Mouse (Mus musculus) intestine, embryonic 16.5 days (tissue): ENCODE results near the gene Wnt9a. TPM values are rescaled to one million over a fixed set of nuclear protein-coding genes. Genes with fewer than 3 reads are reported as not detected.

ENCODE experiments used
- ATAC-seq: fragments of 200-750 bp; cut with Nextera tagmentation; 2 replicates; pipeline ENCODE4 v1.8.0; 2017; ENCODE audit warnings: moderate TSS enrichment, moderate library complexity
- H3K27ac ChIP-seq: fragments of 300-500 bp; sonication (generic); 2 replicates; pipeline ENCODE4 v1.5.1; 2014; ENCODE audit warnings: mild to moderate bottlenecking, low read length
- H3K27me3 ChIP-seq: fragments of 300-500 bp; sonication (generic); replicated peaks from 2 replicates; pipeline ENCODE4 v1.6.1; 2014; ENCODE audit warnings: low read length, control low read depth, mixed read lengths; ENCODE audit not compliant: control insufficient read depth, insufficient read depth
- H3K36me3 ChIP-seq: fragments of 300-500 bp; sonication (generic); 2 replicates; pipeline ENCODE4 v1.6.1; 2014; ENCODE audit warnings: low read length, control low read depth; ENCODE audit not compliant: control insufficient read depth, insufficient read depth
- H3K4me1 ChIP-seq: fragments of 300-500 bp; sonication (generic); 2 replicates; pipeline ENCODE4 v1.6.1; 2014; ENCODE audit warnings: low read length, control low read depth, mixed read lengths; ENCODE audit not compliant: control insufficient read depth, insufficient read depth
- H3K4me2 ChIP-seq: fragments of 300-500 bp; sonication (generic); 2 replicates; pipeline ENCODE4 v1.6.1; 2014; ENCODE audit warnings: low read depth, low read length, control low read depth
- H3K4me3 ChIP-seq: fragments of 300-500 bp; sonication (generic); 2 replicates; pipeline ENCODE4 v1.5.1; 2014; ENCODE audit warnings: mild to moderate bottlenecking, low read length
- H3K9ac ChIP-seq: fragments of 300-500 bp; sonication (generic); 2 replicates; pipeline ENCODE4 v1.6.1; 2014; ENCODE audit warnings: low read depth, low read length
- H3K9me3 ChIP-seq: fragments of 300-500 bp; sonication (generic); 2 replicates; pipeline ENCODE4 v1.6.1; 2016; ENCODE audit warnings: low read length, control low read depth; ENCODE audit not compliant: control insufficient read depth
- WGBS: fragments of 180-500 bp; shearing (Covaris S2); extraction: QIAGEN DNeasy Blood & Tissue Kit; methylation state at CpG from one replicate; pipeline ENCODE4 v1.1.7; 2014; 5-methylcytosine and 5-hydroxymethylcytosine counted together
- polyA plus RNA-seq: library from polyadenylated mRNA; unstranded; fragments of >200 nt; fragmentation: Nextera tagmentation; extraction: Ambion mirVana; gene quantifications from 2 replicates; pipeline ENCODE4 v1.2.1, GENCODE M21; 2015

Wnt9a gene
- polyA plus RNA-seq, 1 experiment from 2014 or later, result 4.4 TPM

DNA sequence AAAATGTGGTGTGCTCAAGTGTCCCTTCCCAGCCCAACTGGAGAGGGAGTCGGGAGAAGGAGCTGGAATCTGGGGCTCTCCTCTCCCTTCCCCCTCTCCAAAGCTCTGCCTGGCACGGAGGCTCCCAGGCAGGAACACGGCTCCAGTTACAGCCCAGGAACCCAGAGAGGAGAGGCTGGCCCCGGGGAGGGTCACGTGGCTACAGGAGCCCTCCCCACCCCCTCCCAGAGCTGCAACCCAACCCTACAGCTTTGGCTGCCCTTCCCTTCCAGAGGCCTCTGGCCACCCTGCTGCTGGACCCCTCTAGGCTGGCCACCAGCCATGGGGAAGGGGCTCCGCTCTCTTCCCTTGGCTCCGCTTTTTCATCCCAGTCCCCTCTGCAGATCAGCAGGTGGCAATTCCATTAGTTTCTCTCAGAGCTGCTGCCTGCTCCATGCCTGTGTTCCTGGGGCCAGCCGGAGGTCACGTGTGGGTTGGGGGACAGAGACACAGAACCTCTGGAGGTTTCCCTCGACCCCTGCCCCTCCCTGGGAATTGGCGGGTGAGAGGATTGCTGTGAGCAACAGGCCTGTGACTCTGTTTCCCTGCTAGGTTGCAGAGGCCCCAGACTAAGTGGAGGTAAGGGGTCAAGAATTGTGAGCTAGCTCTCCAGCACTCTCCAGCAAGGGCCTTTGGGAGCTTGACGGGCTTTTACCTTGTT, 2.5 kb downstream of the Wnt9a start:
- WGBS, result 27% methylated on average over 12 of the region's 12 CpGs
- peaks cover 39% of the 10 kb centered on the region for H3K4me1 ChIP-seq
- peak overlapping the region; percentile 63; the same call in 1 of the 2 replicates for H3K27ac ChIP-seq
- no peak overlapping the region for H3K4me3 ChIP-seq
- H3K9ac ChIP-seq, result 0 out of 2 replicates have a peak overlapping the region, but pooled peaks have one; percentile 14
- no peaks in the 10 kb centered on the region for H3K36me3 ChIP-seq
- H3K4me2 ChIP-seq, result peak overlapping the region; percentile 20; the same call in 1 of the 2 replicates
- H3K27me3 ChIP-seq, result peaks cover 38% of the 10 kb centered on the region
- peak; percentile 29 for ATAC-seq
- no peaks in the 10 kb centered on the region for H3K9me3 ChIP-seq

DNA sequence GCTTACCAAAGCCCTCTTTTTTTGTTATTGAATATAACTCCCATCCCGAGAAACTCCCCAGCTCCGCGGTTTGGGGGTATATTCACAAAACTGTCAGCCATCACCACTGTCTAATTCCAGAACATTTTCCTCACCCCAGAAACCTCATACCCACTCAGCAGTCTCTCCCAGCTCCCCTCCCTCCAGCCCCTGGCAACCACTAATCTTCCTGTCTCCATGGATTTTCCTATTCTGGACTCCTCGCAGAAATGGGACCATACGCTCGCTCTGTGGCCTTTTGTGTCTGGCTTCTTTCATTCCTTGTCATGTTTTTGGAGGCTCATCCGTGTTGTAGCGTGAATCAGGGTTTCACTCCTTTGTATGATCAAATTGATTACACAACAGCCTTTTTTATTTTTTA, 3.2 kb downstream of the Wnt9a start:
- Histone ChIP-seq H3K4me3 (no peak overlapping the region), H3K36me3 (no peaks in the 10 kb centered on the region), H3K27me3 (peaks cover 31% of the 10 kb centered on the region), H3K9me3 (no peaks in the 10 kb centered on the region), H3K9ac (no peak overlapping the region), H3K27ac (no peak overlapping the region; the same call in 1 of the 2 replicates), H3K4me2 (no peak overlapping the region), H3K4me1 (peaks cover 41% of the 10 kb centered on the region)
- ATAC-seq, result no peak
- WGBS, result 48% methylated on average over 8 of the region's 8 CpGs

DNA sequence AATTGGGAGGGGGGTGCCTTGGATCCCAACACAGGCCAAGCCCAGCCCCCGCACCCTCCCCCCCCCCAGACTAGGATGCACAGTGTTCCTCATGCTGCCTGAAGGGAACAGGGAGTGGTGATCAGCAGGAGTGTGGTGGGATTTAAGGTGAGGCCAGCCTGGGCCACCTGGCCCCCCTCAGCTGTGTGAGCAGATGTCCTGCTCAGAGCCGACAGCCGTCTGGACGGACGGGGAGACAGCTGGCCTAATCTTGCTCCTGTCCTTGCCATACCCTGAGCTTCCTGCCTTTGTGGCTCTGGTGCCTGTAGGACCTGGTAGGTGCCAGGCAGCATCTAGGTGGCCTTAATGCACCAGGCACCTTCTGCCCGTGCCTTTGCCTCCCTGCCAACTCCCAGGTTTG, 5.3 kb downstream of the Wnt9a start:
- ATAC-seq, result no peak
- Histone ChIP-seq H3K4me2 (no peak overlapping the region), H3K36me3 (no peaks in the 10 kb centered on the region), H3K27me3 (peaks cover 10% of the 10 kb centered on the region), H3K9ac (no peak overlapping the region), H3K27ac (no peak overlapping the region), H3K4me3 (no peak overlapping the region), H3K4me1 (peaks cover 32% of the 10 kb centered on the region), H3K9me3 (no peaks in the 10 kb centered on the region)
- 64% methylated on average over 6 of the region's 6 CpGs for WGBS

DNA sequence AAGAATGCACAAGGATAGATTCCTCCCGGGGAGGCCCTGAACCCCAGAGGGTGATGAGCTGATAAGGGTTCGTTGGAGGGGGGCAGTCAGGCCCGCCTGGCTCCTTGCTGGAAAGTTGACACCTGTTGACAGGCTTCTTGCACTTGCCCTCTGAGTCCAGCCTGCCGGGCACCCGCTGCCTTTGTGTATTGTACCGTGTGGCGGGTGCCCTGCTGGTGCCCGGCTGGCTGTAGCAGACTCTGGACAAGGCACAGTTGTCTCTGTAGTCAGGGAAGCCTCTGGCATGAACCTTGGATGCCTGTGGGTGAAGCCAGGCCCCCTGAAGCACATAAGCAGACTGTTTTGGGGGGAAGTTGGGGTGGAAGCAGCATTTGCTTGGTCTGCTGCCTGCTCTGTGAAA, 5.8 kb downstream of the Wnt9a start:
- Histone ChIP-seq H3K4me2 (no peak overlapping the region), H3K27ac (no peak overlapping the region), H3K9me3 (no peaks in the 10 kb centered on the region), H3K36me3 (no peaks in the 10 kb centered on the region), H3K9ac (no peak overlapping the region), H3K27me3 (peaks cover 7% of the 10 kb centered on the region), H3K4me1 (peaks cover 28% of the 10 kb centered on the region), H3K4me3 (no peak overlapping the region)
- 48% methylated on average over 8 of the region's 8 CpGs for WGBS
- ATAC-seq, result no peak

DNA sequence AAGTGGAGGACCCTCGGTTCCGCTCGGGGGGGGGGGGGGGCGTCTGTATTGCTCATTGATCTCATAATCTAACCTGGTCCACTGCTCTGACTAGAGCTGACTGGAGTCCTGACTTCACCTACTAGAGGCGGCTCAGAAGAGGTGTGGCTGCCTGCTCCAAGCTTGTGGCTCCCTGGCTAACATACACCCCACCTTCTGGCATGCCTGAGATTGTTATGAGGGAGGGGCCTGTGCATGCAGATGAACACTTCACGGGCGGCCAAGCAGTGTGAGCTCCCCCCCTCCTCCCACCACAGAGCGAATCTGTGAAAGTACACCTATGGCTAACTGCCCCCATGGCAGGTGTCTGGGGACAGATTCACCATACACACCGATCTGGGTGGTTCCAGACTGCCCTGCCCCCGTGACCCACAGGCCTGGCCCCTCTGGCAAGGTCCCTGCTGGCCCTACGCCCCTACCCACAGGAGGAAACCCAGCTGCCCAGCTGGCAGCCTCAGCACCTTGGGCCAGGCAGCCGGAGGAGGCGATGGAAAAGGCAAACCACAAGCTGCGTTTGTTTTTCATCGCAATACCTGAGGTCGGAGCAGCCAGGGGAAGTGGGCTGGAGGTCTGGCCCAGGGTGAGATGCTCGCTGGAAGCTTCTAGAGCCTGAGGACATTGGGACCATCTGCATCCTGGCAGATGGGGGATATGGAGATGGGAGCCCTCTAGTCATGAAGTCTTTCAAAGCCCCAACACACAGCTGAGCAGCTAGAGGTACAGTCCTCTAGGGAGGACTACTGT, 6.5 kb downstream of the Wnt9a start:
- H3K4me3 ChIP-seq, result no peak overlapping the region
- no peak for ATAC-seq
- H3K27me3 ChIP-seq, result peaks cover under 1% of the 10 kb centered on the region
- H3K9me3 ChIP-seq, result no peaks in the 10 kb centered on the region
- H3K9ac ChIP-seq, result no peak overlapping the region
- no peak overlapping the region for H3K27ac ChIP-seq
- peaks cover 22% of the 10 kb centered on the region for H3K4me1 ChIP-seq
- H3K36me3 ChIP-seq, result no peaks in the 10 kb centered on the region
- WGBS, result 54% methylated on average over 17 of the region's 17 CpGs
- no peak overlapping the region for H3K4me2 ChIP-seq

DNA sequence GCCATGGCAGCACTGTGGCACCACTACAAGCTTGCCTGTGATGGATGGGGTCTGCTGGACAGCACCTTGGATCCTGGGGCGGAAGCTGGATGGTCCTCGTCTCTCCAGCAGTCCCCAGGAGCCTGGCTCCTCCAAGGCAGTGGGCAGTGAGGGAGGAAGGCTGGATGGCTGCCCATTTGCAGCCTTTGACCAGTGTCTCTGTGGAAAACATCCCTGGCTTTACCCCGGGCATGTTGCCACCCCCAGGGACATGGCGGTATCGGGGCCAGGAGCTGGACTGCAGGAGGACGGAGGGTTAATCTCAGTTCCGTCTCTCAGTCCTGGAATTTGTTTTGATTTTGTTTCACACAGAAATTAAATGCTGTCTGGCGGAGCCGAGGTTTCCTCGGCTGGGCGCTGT, 7.2 kb downstream of the Wnt9a start:
- 34% methylated on average over 11 of the region's 11 CpGs for WGBS
- ATAC-seq, result no peak
- Histone ChIP-seq H3K36me3 (no peaks in the 10 kb centered on the region), H3K4me3 (no peak overlapping the region), H3K9ac (no peak overlapping the region), H3K4me2 (no peak overlapping the region), H3K4me1 (peaks cover 18% of the 10 kb centered on the region), H3K27ac (no peak overlapping the region), H3K27me3 (no peaks in the 10 kb centered on the region), H3K9me3 (no peaks in the 10 kb centered on the region)

DNA sequence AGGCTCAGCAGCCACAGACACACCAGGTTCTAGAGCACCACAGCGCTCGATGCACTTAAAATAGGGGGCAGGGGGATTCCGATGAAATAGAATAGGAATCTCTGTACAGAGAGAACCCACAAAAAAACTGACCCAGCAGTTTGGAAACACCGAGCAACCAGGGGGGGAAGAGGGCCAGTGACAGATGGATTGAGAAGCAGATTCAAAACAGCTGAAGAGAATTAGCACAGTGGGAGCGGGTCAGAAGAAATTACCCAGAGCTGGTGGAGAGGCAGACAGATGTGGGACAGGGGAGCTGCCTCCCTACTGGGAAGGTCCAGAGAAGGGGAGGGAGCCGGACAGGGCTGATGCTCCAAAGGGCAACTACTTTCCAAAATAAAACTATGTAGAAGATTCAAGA, 9.8 kb downstream of the Wnt9a start:
- Histone ChIP-seq H3K4me2 (no peak overlapping the region), H3K9me3 (no peaks in the 10 kb centered on the region), H3K4me1 (peaks cover 12% of the 10 kb centered on the region; the same call in 1 of the 2 replicates), H3K9ac (no peak overlapping the region), H3K4me3 (no peak overlapping the region), H3K36me3 (no peaks in the 10 kb centered on the region), H3K27ac (no peak overlapping the region), H3K27me3 (no peaks in the 10 kb centered on the region)
- no peak for ATAC-seq
- 62% methylated on average over 6 of the region's 6 CpGs for WGBS

DNA sequence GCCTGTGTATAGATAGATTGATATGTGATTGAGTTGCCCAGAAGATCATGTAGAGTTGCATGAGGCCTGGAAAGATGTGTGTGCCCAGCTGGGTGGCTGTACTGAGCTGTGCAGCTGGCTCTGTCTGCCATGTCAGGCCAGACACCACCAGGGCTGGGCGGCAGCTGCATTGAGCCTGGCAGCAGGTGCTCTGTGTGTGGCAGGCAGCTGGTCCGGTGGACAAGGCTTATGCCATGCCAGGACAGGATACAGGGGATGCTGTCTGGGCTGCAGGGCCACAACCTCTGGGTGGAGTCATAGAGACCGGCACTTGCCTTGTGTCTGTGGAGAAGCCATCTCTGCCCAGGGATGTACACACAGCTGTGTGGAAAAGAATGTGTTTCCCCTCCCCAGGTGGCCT, 16.3 kb downstream of the Wnt9a start:
- Histone ChIP-seq H3K9me3 (no peaks in the 10 kb centered on the region), H3K4me1 (peaks cover 6% of the 10 kb centered on the region; the same call in 1 of the 2 replicates), H3K27ac (no peak overlapping the region), H3K4me2 (no peak overlapping the region), H3K27me3 (no peaks in the 10 kb centered on the region), H3K36me3 (no peaks in the 10 kb centered on the region), H3K9ac (no peak overlapping the region), H3K4me3 (no peak overlapping the region)
- WGBS, result 86% methylated on average over 3 of the region's 3 CpGs
- no peak for ATAC-seq

DNA sequence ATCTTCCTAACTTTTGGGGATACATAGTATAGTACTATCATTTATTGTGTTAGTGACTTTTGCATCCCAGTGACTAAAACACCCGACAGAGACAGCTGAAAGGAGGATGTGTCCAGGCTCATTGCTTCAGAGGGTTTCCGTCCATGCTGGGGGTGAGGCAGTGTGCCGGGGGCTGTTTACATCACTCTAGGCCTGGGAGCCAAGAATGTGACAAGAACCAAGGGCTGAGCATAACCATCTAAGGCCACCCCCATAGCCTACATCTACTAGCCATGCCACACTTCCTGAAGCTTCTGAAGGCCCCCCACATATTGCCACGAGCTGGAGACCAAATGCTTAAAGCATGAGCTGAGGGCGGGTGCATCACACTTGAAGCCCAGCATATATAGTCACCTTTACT, 18.0 kb downstream of the Wnt9a start:
- 51% methylated on average over 5 of the region's 5 CpGs for WGBS
- H3K4me3 ChIP-seq, result no peak overlapping the region
- peaks cover 6% of the 10 kb centered on the region; the same call in 1 of the 2 replicates for H3K4me1 ChIP-seq
- no peak overlapping the region for H3K27ac ChIP-seq
- no peaks in the 10 kb centered on the region for H3K27me3 ChIP-seq
- no peaks in the 10 kb centered on the region for H3K9me3 ChIP-seq
- ATAC-seq, result peak; percentile 72
- no peak overlapping the region for H3K9ac ChIP-seq
- no peak overlapping the region for H3K4me2 ChIP-seq
- H3K36me3 ChIP-seq, result no peaks in the 10 kb centered on the region
